Mouse (Mus musculus): ENCODE results near the gene Ogdhl.
A peak's percentile ranks its signal among the peaks of the same experiment; 100 is the strongest.

The Ogdhl gene

GRCm38 (mm10) chr14:32380099-32380480, 58.3 kb downstream of the Ogdhl start:
- no peak for DNase-seq (ENCODE audit: low read depth)

GRCm38 (mm10) chr14:32381066-32381465, 59.2 kb downstream of the Ogdhl start:
- no peak for DNase-seq (ENCODE audit: low read depth)

- DNase-seq (ENCODE audit: low read depth) = no peak
Measured at GRCm38 (mm10) chr14:32381619-32382018, 59.8 kb downstream of the Ogdhl start.

GRCm38 (mm10) chr14:32388196-32388595, 66.4 kb downstream of the Ogdhl start, which contains the start of gene 1700024G13Rik:
TSS of gene 1700024G13Rik (minus strand) at chr14:32388391.
- peak; percentile 37 for DNase-seq (ENCODE audit: low read depth)

Measured in induced T-regulatory cell, adult 2 months (primary cell).